Mouse (Mus musculus) thymus, adult 2 months (tissue): ENCODE results near the gene Gpr155.

ENCODE experiments used
- CTCF ChIP-seq: fragments of 200-500 bp; IDR thresholded peaks from 2 replicates; pipeline ENCODE4 v1.5.1; 2012; ENCODE audit warnings: mild to moderate bottlenecking, control low read depth, low read length, moderate library complexity, borderline replicate concordance; ENCODE audit not compliant: control insufficient read depth, poor library complexity, insufficient read depth; ENCODE audit errors: extremely low read depth
- POLR2A ChIP-seq: fragments of 200-500 bp; IDR thresholded peaks from 2 replicates; pipeline ENCODE4 v1.6.1; 2012; ENCODE audit warnings: mild to moderate bottlenecking, low read length, control low read depth, moderate library complexity; ENCODE audit not compliant: control insufficient read depth, poor library complexity, insufficient read depth; ENCODE audit errors: extremely low read depth

GRCm38 (mm10) chr2:73357004-73357403, 29.4 kb downstream of the Gpr155 start:
- TF ChIP-seq POLR2A: no peak
- no peak for TF ChIP-seq CTCF
